Mouse (Mus musculus) megakaryocyte, embryonic 14.5 days (primary cell): Measurements from ENCODE around the gene Rnf214.

Experiments
- FLI1 ChIP-seq: IDR thresholded peaks from 2 replicates; pipeline ENCODE4 v1.6.1; 2012; ENCODE audit warnings: low read length, inconsistent platforms, mixed read lengths
- GATA1 ChIP-seq: IDR thresholded peaks from 3 replicates; pipeline ENCODE4 v1.6.1; 2012; ENCODE audit warnings: mixed read lengths, low read length, inconsistent platforms, borderline replicate concordance

- TF ChIP-seq GATA1 (no peak), FLI1 (no peak)
Measured at GRCm38 (mm10) chr9:45942464-45942863, 35.8 kb upstream of the Rnf214 start.
